Mouse (Mus musculus) olfactory bulb, adult 2 months (tissue): Measurements from ENCODE around the gene Sorbs1.

Source experiments
- CTCF ChIP-seq: fragments of 200-500 bp; IDR thresholded peaks from 2 replicates; pipeline ENCODE4 v1.5.1; 2012; ENCODE audit warnings: low read depth, mild to moderate bottlenecking, low read length, moderate library complexity; ENCODE audit not compliant: insufficient read depth
- POLR2A ChIP-seq: fragments of 200-500 bp; IDR thresholded peaks from 2 replicates; pipeline ENCODE4 v1.6.1; 2012; ENCODE audit warnings: mild to moderate bottlenecking, low read depth, low read length, moderate library complexity; ENCODE audit not compliant: insufficient read depth

GRCm38 (mm10) chr19:40352006-40352405 is 161.6 kb downstream of the Sorbs1 start:
- TF ChIP-seq CTCF (no peak), POLR2A (no peak)
